In the genomic region with DNA sequence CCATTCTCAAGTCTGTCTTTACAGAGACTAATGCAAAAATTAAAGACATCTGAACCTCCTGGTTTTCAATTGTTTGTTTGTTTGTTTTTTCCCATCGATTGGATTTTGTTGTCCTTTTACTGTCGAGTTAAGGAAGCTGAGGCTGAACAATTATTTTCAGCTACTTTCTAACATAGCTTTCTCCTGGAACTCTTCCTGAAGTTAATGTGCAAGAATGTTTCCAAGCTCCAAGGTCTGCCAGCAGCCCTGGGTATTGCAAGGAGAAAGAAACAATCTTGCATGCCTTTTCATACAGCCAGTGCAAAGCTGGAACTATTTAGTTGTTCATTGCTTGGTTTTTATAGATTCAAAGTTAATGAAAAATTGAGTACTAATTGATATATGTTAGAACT, we compare ENCODE assay signal across 8 mouse cellular contexts. TPM values are rescaled to one million over a fixed set of nuclear protein-coding genes. Genes with fewer than 3 reads are reported as not detected.
A peak's percentile ranks its signal among the peaks of the same experiment; 100 is the strongest.
DNase-seq lines count a peak whose midpoint lies in the region; ATAC-seq and TF ChIP-seq lines count a peak whose summit lies in the region.

No protein-coding gene starts in this region.

- H3K9ac ChIP-seq in neural tube, embryonic 15.5 days (replicated peaks), result peak overlapping the region; percentile 60

- 3% methylated on average over 2 of the region's 2 CpGs for WGBS in lung, adult 2 months
- 30% methylated on average over 2 of the region's 2 CpGs for WGBS in forebrain, embryonic 10.5 days
- WGBS in neural tube, embryonic 15.5 days, result 23% methylated on average over 2 of the region's 2 CpGs

- no peak for TF ChIP-seq POLR2A in lung, adult 2 months (IDR thresholded peaks at IDR 0.05; ENCODE audit: borderline replicate concordance, extremely low read depth, low read depth, low read length)

- peak overlapping the region; percentile 100 for H3K4me3 ChIP-seq in lung, adult 2 months (replicated peaks; ENCODE audit: extremely low read depth, low read depth, low read length)
- H3K4me3 ChIP-seq in forebrain, embryonic 10.5 days, result peak overlapping the region; percentile 66
- peak overlapping the region; percentile 55 for H3K4me3 ChIP-seq in neural tube, embryonic 15.5 days (replicated peaks)

- no peak for ATAC-seq in neural tube, embryonic 15.5 days (ENCODE audit: low FRiP score)
- no peak for ATAC-seq in activated CD4-positive, CD25-positive, alpha-beta regulatory T cell, adult 4 months

- no peak for TF ChIP-seq CTCF in lung, adult 2 months (IDR thresholded peaks at IDR 0.05; ENCODE audit: insufficient read depth, low read length)

- peaks cover 7% of the 10 kb centered on the region for H3K4me1 ChIP-seq in lung, adult 2 months (ENCODE audit: control insufficient read depth, insufficient read depth, low read length)
- peaks cover 21% of the 10 kb centered on the region for H3K4me1 ChIP-seq in forebrain, embryonic 10.5 days
- peaks cover 8% of the 10 kb centered on the region; the same call in 1 of the 2 replicates for H3K4me1 ChIP-seq in neural tube, embryonic 15.5 days

- no peak for DNase-seq in lung, adult 2 months
- no peak for DNase-seq in lung, postnatal 4 days
- DNase-seq in forebrain, embryonic 10.5 days (ENCODE audit: extremely low spot score, low spot score), result no peak
- peak; percentile 13 for DNase-seq in kidney, postnatal 10 days
- no peak for DNase-seq in left cerebral cortex, adult 9 months (ENCODE audit: low spot score in 2 of 2)
- no peak for DNase-seq in layer of hippocampus, postnatal 36 days

- H3K27me3 ChIP-seq in forebrain, embryonic 10.5 days (ENCODE audit: poor library complexity, severe bottlenecking), result no peaks in the 10 kb centered on the region
- no peaks in the 10 kb centered on the region for H3K27me3 ChIP-seq in neural tube, embryonic 15.5 days (replicated peaks)

- H3K9me3 ChIP-seq in forebrain, embryonic 10.5 days, result no peaks in the 10 kb centered on the region
- H3K9me3 ChIP-seq in neural tube, embryonic 15.5 days (replicated peaks), result no peaks in the 10 kb centered on the region

- H3K4me2 ChIP-seq in neural tube, embryonic 15.5 days, result peak overlapping the region; percentile 63

- no peaks in the 10 kb centered on the region for H3K36me3 ChIP-seq in forebrain, embryonic 10.5 days (replicated peaks)
- H3K36me3 ChIP-seq in neural tube, embryonic 15.5 days, result no peaks in the 10 kb centered on the region

- peak overlapping the region; percentile 87 for H3K27ac ChIP-seq in forebrain, embryonic 10.5 days
- H3K27ac ChIP-seq in neural tube, embryonic 15.5 days (replicated peaks), result peak overlapping the region; percentile 69; the same call in 1 of the 2 replicates

RNA-seq across cellular contexts. Expression of gene Snx7, which starts 0.6 kb away (rescaled TPM):
- 22.3 and 22.5 TPM in 2 replicates for polyA plus RNA-seq in lung, adult 2 months (2012; rRNA removed)
- polyA plus RNA-seq in forebrain, embryonic 10.5 days (2016; fragmentation: Nextera tagmentation; extraction: Ambion mirVana), result 11.9 and 14.4 TPM in 2 replicates
- polyA plus RNA-seq in neural tube, embryonic 15.5 days (2015; fragmentation: Nextera tagmentation; extraction: Ambion mirVana), result 14.2 and 17.2 TPM in 2 replicates
- not detected for polyA plus RNA-seq in activated CD4-positive, CD25-positive, alpha-beta regulatory T cell, adult 4 months (2017; shearing (Covaris generic))
- 10 to 100 TPM; 13.6 to 14.9 TPM for total RNA-seq in layer of hippocampus, postnatal 36 days (2021)

Comparison
In these comparisons a context has a peak if more than half of its experiments do, and no peak if none do; other contexts are left out.
1. RNA of gene Snx7, which starts 0.6 kb away (polyA plus RNA-seq): 22.3 to 22.5 TPM in lung, adult 2 months, 14.2 to 17.2 TPM in neural tube, embryonic 15.5 days and 11.9 to 14.4 TPM in forebrain, embryonic 10.5 days; not detected in activated CD4-positive, CD25-positive, alpha-beta regulatory T cell, adult 4 months; every median in the first group is over 10 times any median in the second.
2. Peak in every context shown above with its lines, with median percentiles within 50 percentile points of each other: H3K4me3 ChIP-seq.